Mouse (Mus musculus) CH12.LX (cell line): ENCODE data around the gene Wnk2. TPM values are rescaled to one million over a fixed set of nuclear protein-coding genes. Genes with fewer than 3 reads are reported as not detected.

Source experiments
- DNase-seq: peaks from one replicate; pipeline ENCODE4 v3.0.0-alpha.2; 2013; ENCODE audit errors: extremely low read depth
- H3K27ac ChIP-seq: 2 replicates; pipeline ENCODE4 v1.5.1; 2012; ENCODE audit warnings: low read depth, mild to moderate bottlenecking, control low read depth, moderate library complexity; ENCODE audit not compliant: insufficient read depth
- H3K27me3 ChIP-seq: replicated peaks from 2 replicates; pipeline ENCODE3; 2012; ENCODE audit warnings: inconsistent platforms
- H3K36me3 ChIP-seq, 2 experiments: replicated peaks in 1 of 2; 2 replicates each; pipeline versions ENCODE3 to v1.6.1; 2012; ENCODE audit warnings: inconsistent platforms in 1 of 2, low read length in 1 of 2, mild to moderate bottlenecking in 1 of 2, mixed read lengths in 1 of 2, moderate library complexity in 1 of 2; ENCODE audit not compliant: control insufficient read depth in 1 of 2, insufficient read depth in 1 of 2
- H3K4me1 ChIP-seq, 2 experiments: 2 replicates each; pipeline ENCODE4 v1.6.1; 2012; ENCODE audit warnings: inconsistent platforms in 1 of 2, moderate library complexity in 1 of 2; ENCODE audit not compliant: insufficient read depth in 2 of 2, control insufficient read depth in 1 of 2
- H3K4me2 ChIP-seq: 2 replicates; pipeline ENCODE4 v1.6.1; 2012; ENCODE audit warnings: low read depth, mild to moderate bottlenecking, control low read depth; ENCODE audit not compliant: poor library complexity, insufficient read depth, severe bottlenecking
- H3K4me3 ChIP-seq, 3 experiments: fragments of 150-350 bp in 1 of 3; sonication (generic) in 1 of 3; replicated peaks in 1 of 3; 2 replicates each; pipeline versions ENCODE3 to v1.5.1; 2011 to 2012; ENCODE audit warnings: low read depth in 2 of 3, low read length in 2 of 3, mild to moderate bottlenecking in 2 of 3, moderate library complexity in 2 of 3, control low read depth in 1 of 3, improper control_type of control experiment in 1 of 3, inconsistent platforms in 1 of 3, mixed read lengths in 1 of 3; ENCODE audit not compliant: poor library complexity in 1 of 3
- H3K79me2 ChIP-seq: replicated peaks from 2 replicates; pipeline ENCODE4 v1.6.1; 2012; ENCODE audit warnings: mild to moderate bottlenecking, moderate library complexity; ENCODE audit not compliant: control insufficient read depth, poor library complexity, insufficient read depth, severe bottlenecking; ENCODE audit errors: extremely low read depth
- H3K9ac ChIP-seq: 2 replicates; pipeline ENCODE4 v1.6.1; 2012; ENCODE audit warnings: low read depth, mild to moderate bottlenecking, control low read depth, moderate library complexity; ENCODE audit not compliant: insufficient read depth
- H3K9me3 ChIP-seq: replicated peaks from 2 replicates; pipeline ENCODE3; 2012; ENCODE audit warnings: low read length, inconsistent platforms, mixed read lengths
- BHLHE40 ChIP-seq: IDR thresholded peaks from 2 replicates; pipeline ENCODE4 v1.6.1; 2011; ENCODE audit warnings: mild to moderate bottlenecking, low read depth, low read length, improper control_type of control experiment
- CHD1 ChIP-seq: IDR thresholded peaks from 2 replicates; pipeline ENCODE4 v1.6.1; 2012; ENCODE audit warnings: low read depth, low read length, improper control_type of control experiment, inconsistent platforms
- CHD2 ChIP-seq: IDR thresholded peaks from 2 replicates; pipeline ENCODE4 v1.6.1; 2011; ENCODE audit warnings: low read length, improper control_type of control experiment
- ELF1 ChIP-seq: IDR thresholded peaks from 2 replicates; pipeline ENCODE4 v1.6.1; 2014; ENCODE audit warnings: low read depth, mild to moderate bottlenecking, inconsistent platforms, low read length, improper control_type of control experiment
- ETS1 ChIP-seq: conservative IDR thresholded peaks from 2 replicates; pipeline ENCODE4 v1.6.1; 2012; ENCODE audit warnings: low read depth, mild to moderate bottlenecking, inconsistent platforms, low read length, improper control_type of control experiment, moderate library complexity
- GABPA ChIP-seq: IDR thresholded peaks from 2 replicates; pipeline ENCODE4 v1.6.1; 2012; ENCODE audit warnings: low read depth, low read length, improper control_type of control experiment, inconsistent platforms; ENCODE audit not compliant: insufficient replicate concordance
- HCFC1 ChIP-seq: IDR thresholded peaks from 2 replicates; pipeline ENCODE4 v1.6.1; 2012; ENCODE audit warnings: low read depth, mild to moderate bottlenecking, inconsistent platforms, low read length, improper control_type of control experiment
- IRF4 ChIP-seq: IDR thresholded peaks from 2 replicates; pipeline ENCODE4 v1.6.1; 2014; ENCODE audit warnings: low read depth, mild to moderate bottlenecking, inconsistent platforms, low read length, improper control_type of control experiment
- JUN ChIP-seq: IDR thresholded peaks from 2 replicates; pipeline ENCODE4 v1.6.1; 2011; ENCODE audit warnings: low read depth, mild to moderate bottlenecking, low read length, improper control_type of control experiment, moderate library complexity; ENCODE audit not compliant: insufficient read depth
- KAT2A ChIP-seq: IDR thresholded peaks from 2 replicates; pipeline ENCODE4 v1.6.1; 2012; ENCODE audit warnings: low read length, improper control_type of control experiment, inconsistent platforms; ENCODE audit not compliant: insufficient replicate concordance
- MAFK ChIP-seq: IDR thresholded peaks from 2 replicates; pipeline ENCODE4 v1.6.1; 2011; ENCODE audit warnings: low read length, improper control_type of control experiment; ENCODE audit not compliant: insufficient replicate concordance
- MAX ChIP-seq: IDR thresholded peaks from 2 replicates; pipeline ENCODE4 v1.6.1; 2011; ENCODE audit warnings: low read length, improper control_type of control experiment
- MAZ ChIP-seq: IDR thresholded peaks from 2 replicates; pipeline ENCODE4 v1.6.1; 2012; ENCODE audit warnings: low read depth, mild to moderate bottlenecking, inconsistent platforms, low read length, improper control_type of control experiment, moderate library complexity
- MEF2A ChIP-seq: IDR thresholded peaks from 2 replicates; pipeline ENCODE4 v1.6.1; 2014; ENCODE audit warnings: low read depth, mild to moderate bottlenecking, inconsistent platforms, low read length, improper control_type of control experiment, borderline replicate concordance
- MXI1 ChIP-seq: IDR thresholded peaks from 2 replicates; pipeline ENCODE4 v1.6.1; 2011; ENCODE audit warnings: mild to moderate bottlenecking, low read depth, low read length, improper control_type of control experiment
- MYC ChIP-seq: IDR thresholded peaks from 2 replicates; pipeline ENCODE4 v1.6.1; 2011; ENCODE audit warnings: low read depth, mild to moderate bottlenecking, improper control_type of control experiment, low read length
- NELFE ChIP-seq: IDR thresholded peaks from 2 replicates; pipeline ENCODE4 v1.6.1; 2011; ENCODE audit warnings: low read depth, low read length, improper control_type of control experiment
- NRF1 ChIP-seq: IDR thresholded peaks from 2 replicates; pipeline ENCODE4 v1.6.1; 2014; ENCODE audit warnings: low read depth, mild to moderate bottlenecking, inconsistent platforms, low read length, improper control_type of control experiment, moderate library complexity
- PAX5 ChIP-seq: IDR thresholded peaks from 2 replicates; pipeline ENCODE4 v1.6.1; 2012; ENCODE audit warnings: low read length, inconsistent platforms, mixed read lengths
- POLR2A ChIP-seq: IDR thresholded peaks from 2 replicates; pipeline ENCODE4 v1.6.1; 2011; ENCODE audit warnings: low read depth, mild to moderate bottlenecking, improper control_type of control experiment, low read length
- POLR2AphosphoS2 ChIP-seq: IDR thresholded peaks from 2 replicates; pipeline ENCODE4 v1.6.1; 2011; ENCODE audit warnings: low read depth, low read length, improper control_type of control experiment
- RAD21 ChIP-seq: IDR thresholded peaks from 2 replicates; pipeline ENCODE4 v1.6.1; 2011; ENCODE audit warnings: low read depth, mild to moderate bottlenecking, low read length, improper control_type of control experiment, moderate library complexity
- SIN3A ChIP-seq: IDR thresholded peaks from 2 replicates; pipeline ENCODE4 v1.6.1; 2012; ENCODE audit warnings: low read length, improper control_type of control experiment, inconsistent platforms
- SMC3 ChIP-seq: IDR thresholded peaks from 2 replicates; pipeline ENCODE4 v1.6.1; 2011; ENCODE audit warnings: low read depth, low read length, improper control_type of control experiment
- TBP ChIP-seq: conservative IDR thresholded peaks from 2 replicates; pipeline ENCODE4 v1.6.1; 2011; ENCODE audit warnings: low read depth, low read length, improper control_type of control experiment
- TCF12 ChIP-seq: IDR thresholded peaks from 2 replicates; pipeline ENCODE4 v1.6.1; 2014; ENCODE audit warnings: low read depth, mild to moderate bottlenecking, inconsistent platforms, low read length, improper control_type of control experiment
- USF1 ChIP-seq: IDR thresholded peaks from 2 replicates; pipeline ENCODE4 v1.6.1; 2014; ENCODE audit warnings: low read depth, mild to moderate bottlenecking, inconsistent platforms, low read length, improper control_type of control experiment
- ZKSCAN1 ChIP-seq: IDR thresholded peaks from 2 replicates; pipeline ENCODE4 v1.6.1; 2012; ENCODE audit warnings: low read depth, inconsistent platforms, low read length, improper control_type of control experiment, borderline replicate concordance
- ZMIZ1 ChIP-seq: IDR thresholded peaks from 2 replicates; pipeline ENCODE4 v1.6.1; 2012; ENCODE audit warnings: low read depth, mild to moderate bottlenecking, inconsistent platforms, low read length, improper control_type of control experiment
- ZNF384 ChIP-seq: IDR thresholded peaks from 2 replicates; pipeline ENCODE4 v1.6.1; 2012; ENCODE audit warnings: low read depth, low read length, improper control_type of control experiment, inconsistent platforms
- dilution Hi-C: fragments of 300-500 bp; cut with MboI; formaldehyde crosslinking; loops from 2 replicates; pipeline ENCODE4 v1.14.3; 2020; ENCODE audit warnings: low sequenced_read_pairs; ENCODE audit not compliant: extremely low pct_unique_long_range_greater_than_20kb, extremely low pct_ligation_motif_present
- in situ Hi-C: fragments of 300-500 bp; cut with MboI; formaldehyde crosslinking; loops from 3 replicates; pipeline ENCODE4 v1.14.3; 2019; ENCODE audit warnings: low sequenced_read_pairs, low pct_ligation_motif_present, low pct_unique_long_range_greater_than_20kb, mixed read lengths
- polyA plus RNA-seq: library from polyadenylated mRNA; unstranded; fragments of >175 nt; gene quantifications from 2 replicates; pipeline ENCODE4 v1.2.1, GENCODE M21; 2012; ENCODE audit warnings: low read depth; ENCODE audit not compliant: insufficient read length
- total RNA-seq, 2 experiments: library from RNA; depleted of rRNA; stranded (reverse); fragments of 300-350 nt in 1 of 2; fragments of >200 nt in 1 of 2; gene quantifications; 2 replicates each; pipeline ENCODE4 v1.2.3; 2012 to 2014

Wnk2 gene
- total and polyA plus RNA-seq, 3 experiments = 0.04 TPM; not detected in 2

DNA sequence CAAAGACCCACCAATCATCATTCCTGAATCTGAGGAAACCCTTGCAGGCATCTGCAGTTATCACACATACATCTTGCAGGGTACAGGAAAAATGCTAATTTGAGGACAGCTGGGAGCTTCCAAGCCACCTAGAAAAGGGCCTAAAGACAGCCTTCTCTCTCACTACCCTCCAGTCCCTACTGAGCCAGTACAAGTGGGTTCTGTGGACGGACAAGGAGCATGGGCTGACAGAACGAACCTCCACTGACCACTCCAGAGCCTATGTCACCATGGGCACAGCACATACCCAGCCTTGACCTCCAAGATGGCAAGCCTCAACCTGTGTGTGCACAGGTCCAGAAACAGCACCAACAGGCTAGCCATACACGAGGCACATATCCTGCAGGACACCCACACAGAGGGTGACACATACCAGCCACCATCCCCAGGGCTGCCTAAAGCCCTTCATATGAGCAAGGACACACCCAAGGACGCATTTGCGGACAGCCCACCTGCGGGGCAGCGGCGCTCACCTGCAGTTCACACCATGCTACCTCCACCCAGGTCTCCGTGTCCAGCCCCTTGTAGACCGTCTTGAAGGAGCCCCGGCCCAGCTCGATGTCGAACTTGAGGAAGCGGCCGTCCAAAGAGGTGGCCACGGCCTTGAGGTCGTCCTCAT is 1.6 kb downstream of the Wnk2 start:
- no peak overlapping the region for H3K4me2 ChIP-seq
- H3K27me3 ChIP-seq = peaks cover 4% of the 10 kb centered on the region

DNA sequence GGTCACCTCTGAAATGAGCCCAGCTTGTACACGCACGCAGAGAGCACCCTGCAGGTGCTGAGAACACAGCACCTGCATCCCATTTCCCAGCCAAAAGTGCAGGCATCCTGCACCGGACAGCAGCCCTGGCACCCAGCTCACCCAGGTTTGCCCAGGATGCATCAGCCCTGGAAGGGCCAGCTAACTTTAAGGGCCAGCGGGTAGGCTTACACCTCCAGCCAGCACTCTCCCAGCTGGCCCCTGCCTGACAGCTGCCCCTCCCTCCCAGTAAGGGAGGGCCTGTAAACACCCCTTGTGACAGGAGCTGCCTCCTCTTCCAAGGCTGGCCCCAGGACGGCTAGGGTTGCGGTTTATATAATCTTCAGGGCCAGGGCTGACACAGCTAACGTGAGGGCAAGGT is 2.4 kb downstream of the Wnk2 start:
- H3K27me3 ChIP-seq = peaks cover 4% of the 10 kb centered on the region

More for the DNA sequence above, 1.6 kb downstream of the Wnk2 start:
- dilution Hi-C loops = no loop called here
- Histone ChIP-seq H3K9me3 (peaks cover 7% of the 10 kb centered on the region), H3K27ac (no peak overlapping the region), H3K4me3 (no peak overlapping the region), H3K36me3 (no peaks in the 10 kb centered on the region), H3K9ac (no peak overlapping the region), H3K79me2 (no peaks in the 10 kb centered on the region), H3K4me1 (peaks cover 0 to under 1% of the 10 kb centered on the region in 2 experiments; a peak in 1 of 4 replicates)
- in situ Hi-C loops = no loop called here
- no peak for DNase-seq
- TF ChIP-seq KAT2A (no peak), MXI1 (no peak), BHLHE40 (no peak), MEF2A (no peak), SIN3A (no peak), USF1 (no peak), ZNF384 (no peak), ZMIZ1 (no peak), TCF12 (no peak), HCFC1 (no peak), ETS1 (no peak), CHD1 (no peak), IRF4 (no peak), NRF1 (no peak), SMC3 (no peak), GABPA (no peak), MYC (no peak), POLR2A (no peak), MAX (no peak)

More for the DNA sequence above, 2.4 kb downstream of the Wnk2 start:
- in situ Hi-C loops = no loop called here
- Histone ChIP-seq H3K4me3 (no peak overlapping the region), H3K4me1 (no peaks in the 10 kb centered on the region), H3K27ac (no peak overlapping the region), H3K79me2 (no peaks in the 10 kb centered on the region), H3K9me3 (peaks cover 7% of the 10 kb centered on the region), H3K9ac (no peak overlapping the region), H3K36me3 (no peaks in the 10 kb centered on the region), H3K4me2 (no peak overlapping the region)
- TF ChIP-seq IRF4 = no peak
- no peak for TF ChIP-seq BHLHE40
- TF ChIP-seq ZMIZ1 = no peak
- no peak for TF ChIP-seq CHD2
- TF ChIP-seq USF1 = no peak
- no peak for TF ChIP-seq GABPA
- no peak for TF ChIP-seq ELF1
- TF ChIP-seq JUN = no peak
- no peak for TF ChIP-seq PAX5
- TF ChIP-seq MAZ = no peak
- TF ChIP-seq POLR2AphosphoS2 = no peak
- TF ChIP-seq NRF1 = no peak
- no peak for TF ChIP-seq RAD21
- TF ChIP-seq TBP = no peak
- no peak for TF ChIP-seq MAFK
- TF ChIP-seq SMC3 = no peak
- TF ChIP-seq CHD1 = no peak
- TF ChIP-seq NELFE = no peak
- no peak for TF ChIP-seq ZKSCAN1
- no peak for TF ChIP-seq ETS1
- DNase-seq = no peak
- dilution Hi-C loops = no loop called here
